ENCODE assay signal across 21 mouse cellular contexts in genomic region chr19:53738701-53739131, GRCm38 (mm10).
DNase-seq lines count a peak whose midpoint lies in the region; ATAC-seq and TF ChIP-seq lines count a peak whose summit lies in the region.
"Had no signal": no experiment of that assay in that cellular context is flagged by ENCODE, and none has a peak within 500 bp of the region (broad histone marks: within the 10 kb centered on the region; RNA-seq: fewer than 3 reads in every experiment).

No protein-coding gene starts in this region.

- H3K9me3 ChIP-seq in forebrain, embryonic 10.5 days: no peaks in the 10 kb centered on the region
- H3K9me3 ChIP-seq in forebrain, embryonic 15.5 days: no peaks in the 10 kb centered on the region
- no peaks in the 10 kb centered on the region for H3K9me3 ChIP-seq in heart, embryonic 14.5 days (ENCODE audit: control insufficient read depth, low read length)
- H3K9me3 ChIP-seq in limb, embryonic 15.5 days: no peaks in the 10 kb centered on the region
- H3K9me3 ChIP-seq: hindbrain, embryonic 12.5 days; lung, embryonic 15.5 days; neural tube, embryonic 15.5 days had no signal

- H3K4me2 ChIP-seq in forebrain, embryonic 15.5 days (replicated peaks): no peak overlapping the region
- H3K4me2 ChIP-seq in heart, embryonic 14.5 days (ENCODE audit: low read length): peak overlapping the region; percentile 32
- no peak overlapping the region for H3K4me2 ChIP-seq in limb, embryonic 15.5 days
- H3K4me2 ChIP-seq: hindbrain, embryonic 12.5 days; lung, embryonic 15.5 days; neural tube, embryonic 15.5 days had no signal

- no peak for TF ChIP-seq POLR2A in embryonic fibroblast, embryonic 13.5 days (IDR thresholded peaks at IDR 0.05; ENCODE audit: low read depth, low read length)

- H3K36me3 ChIP-seq in forebrain, embryonic 10.5 days (replicated peaks): no peaks in the 10 kb centered on the region
- H3K36me3 ChIP-seq in forebrain, embryonic 15.5 days: no peaks in the 10 kb centered on the region
- no peaks in the 10 kb centered on the region for H3K36me3 ChIP-seq in heart, embryonic 14.5 days (ENCODE audit: control insufficient read depth, insufficient read depth, low read length)
- H3K36me3 ChIP-seq in limb, embryonic 15.5 days: no peaks in the 10 kb centered on the region
- H3K36me3 ChIP-seq: hindbrain, embryonic 12.5 days; lung, embryonic 15.5 days; neural tube, embryonic 15.5 days had no signal

- no peaks in the 10 kb centered on the region for H3K27me3 ChIP-seq in forebrain, embryonic 10.5 days (ENCODE audit: poor library complexity, severe bottlenecking)
- no peaks in the 10 kb centered on the region for H3K27me3 ChIP-seq in forebrain, embryonic 15.5 days
- no peaks in the 10 kb centered on the region for H3K27me3 ChIP-seq in heart, embryonic 14.5 days (ENCODE audit: control insufficient read depth, insufficient read depth, low read length)
- H3K27me3 ChIP-seq in limb, embryonic 15.5 days: no peaks in the 10 kb centered on the region
- H3K27me3 ChIP-seq: hindbrain, embryonic 12.5 days; lung, embryonic 15.5 days; neural tube, embryonic 15.5 days had no signal

- peaks cover 8% of the 10 kb centered on the region for H3K4me1 ChIP-seq in forebrain, embryonic 10.5 days
- no peaks in the 10 kb centered on the region for H3K4me1 ChIP-seq in forebrain, embryonic 15.5 days
- peaks cover 8 to 37% of the 10 kb centered on the region in 2 experiments for H3K4me1 ChIP-seq in heart, embryonic 14.5 days (ENCODE audit: control insufficient read depth in 2 of 2, insufficient read depth in 2 of 2, low read length in 2 of 2)
- no peaks in the 10 kb centered on the region; the same call in 1 of the 2 replicates for H3K4me1 ChIP-seq in embryonic fibroblast, embryonic 13.5 days (ENCODE audit: control insufficient read depth, insufficient read depth, low read length)
- peaks cover 6% of the 10 kb centered on the region for H3K4me1 ChIP-seq in limb, embryonic 15.5 days
- H3K4me1 ChIP-seq: hindbrain, embryonic 12.5 days; lung, embryonic 15.5 days; neural tube, embryonic 15.5 days had no signal

- 62% methylated on average over 6 of the region's 6 CpGs for WGBS in forebrain, embryonic 10.5 days
- WGBS in forebrain, embryonic 15.5 days: 80% methylated on average over 6 of the region's 6 CpGs
- 29% methylated on average over 6 of the region's 6 CpGs for WGBS in heart, embryonic 14.5 days
- 47% methylated on average over 6 of the region's 6 CpGs for WGBS in limb, embryonic 15.5 days

- no peak for ATAC-seq in forebrain, embryonic 15.5 days (replicated peaks)
- peak; percentile 50 for ATAC-seq in heart, embryonic 14.5 days (ENCODE audit: insufficient number of reproducible peaks, insufficient read depth, low FRiP score, low read depth)
- 0 out of 2 replicates have a peak, but pooled peaks have one; percentile 35 for ATAC-seq in limb, embryonic 15.5 days (ENCODE audit: insufficient number of reproducible peaks, low FRiP score, low TSS enrichment, low read depth)
- ATAC-seq: intestine, embryonic 16.5 days had no signal

- H3K27ac ChIP-seq in forebrain, embryonic 10.5 days: peak overlapping the region; percentile 2; the same call in 1 of the 2 replicates
- no peak overlapping the region for H3K27ac ChIP-seq in forebrain, embryonic 15.5 days (replicated peaks)
- H3K27ac ChIP-seq in heart, embryonic 14.5 days (replicated peaks in 1 of 2; ENCODE audit: control insufficient read depth in 1 of 2, insufficient read depth in 1 of 2, low read depth in 2 of 2, low read length in 2 of 2): peak overlapping the region; percentile 66 to 78
- peak overlapping the region; percentile 55 for H3K27ac ChIP-seq in embryonic fibroblast, embryonic 13.5 days (ENCODE audit: insufficient read depth, low read length)
- peak overlapping the region; percentile 3; the same call in 1 of the 2 replicates for H3K27ac ChIP-seq in limb, embryonic 15.5 days
- H3K27ac ChIP-seq: hindbrain, embryonic 12.5 days; lung, embryonic 15.5 days; neural tube, embryonic 15.5 days had no signal

- no peak overlapping the region for H3K4me3 ChIP-seq in forebrain, embryonic 10.5 days
- H3K4me3 ChIP-seq in forebrain, embryonic 15.5 days: no peak overlapping the region
- no peak overlapping the region for H3K4me3 ChIP-seq in heart, embryonic 14.5 days (ENCODE audit: control insufficient read depth in 1 of 2, insufficient read depth in 1 of 2, low read depth in 1 of 2, low read length in 2 of 2)
- H3K4me3 ChIP-seq in embryonic fibroblast, embryonic 13.5 days (ENCODE audit: insufficient read depth, low read length): no peak overlapping the region
- H3K4me3 ChIP-seq in limb, embryonic 15.5 days: no peak overlapping the region
- H3K4me3 ChIP-seq: erythroblast, embryonic 14.5 days; hindbrain, embryonic 12.5 days; lung, embryonic 15.5 days; neural tube, embryonic 15.5 days had no signal

- no peak for DNase-seq in forebrain, embryonic 10.5 days (ENCODE audit: extremely low spot score, low spot score)
- DNase-seq in heart, adult 18-20 months: no peak
- DNase-seq in spleen, adult 12 weeks (ENCODE audit: low spot score): no peak
- no peak for DNase-seq in frontal cortex, postnatal 36 days (ENCODE audit: low spot score in 2 of 2)
- DNase-seq: adrenal gland, postnatal 25 days; B cell, adult 2 months; cerebellum, postnatal 25 days; kidney, postnatal 36 days; layer of hippocampus, postnatal 36 days; liver; right cerebral cortex, adult 18-20 months; thymus, postnatal 4 days had no signal

- H3K9ac ChIP-seq in forebrain, embryonic 15.5 days (replicated peaks): no peak overlapping the region
- H3K9ac ChIP-seq in heart, embryonic 14.5 days (ENCODE audit: low read length): peak overlapping the region; percentile 48; the same call in 1 of the 2 replicates
- no peak overlapping the region for H3K9ac ChIP-seq in limb, embryonic 15.5 days
- H3K9ac ChIP-seq: hindbrain, embryonic 12.5 days; lung, embryonic 15.5 days; neural tube, embryonic 15.5 days had no signal

- TF ChIP-seq CTCF in embryonic fibroblast, embryonic 13.5 days (IDR thresholded peaks at IDR 0.05; ENCODE audit: borderline replicate concordance, insufficient read depth, low read length): no peak
